Mouse (Mus musculus) hematopoietic stem cell, adult 5-6 weeks (primary cell): ENCODE data around the gene Twf1. TPM values are rescaled to one million over a fixed set of nuclear protein-coding genes. Genes with fewer than 3 reads are reported as not detected.

ENCODE experiments used
- ATAC-seq, 2 experiments: fragments of 125-278 bp in 1 of 2; replicated peaks in 1 of 2; 2 replicates each; pipeline ENCODE4 v1.8.0; 2016 to 2017; ENCODE audit warnings: inconsistent platforms in 2 of 2, mild to moderate bottlenecking in 2 of 2, moderate number of reproducible peaks in 2 of 2, low read depth in 1 of 2, moderate TSS enrichment in 1 of 2; ENCODE audit not compliant: low FRiP score in 2 of 2, poor library complexity in 2 of 2, severe bottlenecking in 2 of 2, insufficient read depth in 1 of 2, low TSS enrichment in 1 of 2
- total RNA-seq: library from RNA; stranded (forward); fragments of 172-1452, 232-1000 nt; gene quantifications from 2 replicates; pipeline ENCODE4 v1.2.3, GENCODE M21; 2017

The Twf1 gene
- total RNA-seq, 1 experiment from 2014 or later: 34.8 TPM

DNA sequence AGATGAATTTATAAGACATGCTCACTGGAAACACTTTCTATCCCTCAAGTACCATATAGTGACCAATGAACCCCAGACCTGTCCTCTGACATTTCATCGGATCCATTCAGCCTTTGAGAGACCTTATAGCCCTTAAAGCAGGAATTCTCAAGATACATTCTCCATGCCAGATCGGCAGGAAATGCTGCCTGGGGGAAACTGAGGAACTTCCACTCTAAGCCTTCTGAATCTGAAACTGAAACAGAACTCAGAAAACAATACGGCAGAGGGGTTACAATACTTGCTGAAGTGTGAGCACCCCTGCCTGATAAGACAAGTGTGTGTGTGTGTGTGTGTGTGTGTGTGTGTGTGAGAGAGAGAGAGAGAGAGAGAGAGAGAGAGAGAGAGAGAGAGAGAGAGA, 50.4 kb downstream of the Twf1 start:
- no peak for ATAC-seq

DNA sequence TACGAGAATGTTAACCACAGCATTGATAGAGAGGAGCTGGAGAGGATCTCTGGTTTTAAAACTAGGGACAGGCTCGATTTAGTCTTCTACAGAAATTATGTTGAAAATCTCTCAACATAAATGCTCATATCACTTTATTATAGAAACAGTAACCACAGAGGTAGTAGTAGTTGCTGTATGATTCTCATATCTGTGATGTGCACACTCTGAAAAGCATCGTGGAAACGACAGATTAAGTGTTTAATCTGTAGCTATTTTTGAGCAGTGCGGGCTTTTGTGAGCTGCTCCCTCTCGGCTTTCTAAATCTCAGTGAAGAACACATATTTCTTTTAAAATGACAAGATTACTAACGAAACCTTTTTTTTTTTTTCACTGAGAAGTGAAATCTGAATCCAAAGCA, 54.2 kb downstream of the Twf1 start:
- no peak for ATAC-seq

DNA sequence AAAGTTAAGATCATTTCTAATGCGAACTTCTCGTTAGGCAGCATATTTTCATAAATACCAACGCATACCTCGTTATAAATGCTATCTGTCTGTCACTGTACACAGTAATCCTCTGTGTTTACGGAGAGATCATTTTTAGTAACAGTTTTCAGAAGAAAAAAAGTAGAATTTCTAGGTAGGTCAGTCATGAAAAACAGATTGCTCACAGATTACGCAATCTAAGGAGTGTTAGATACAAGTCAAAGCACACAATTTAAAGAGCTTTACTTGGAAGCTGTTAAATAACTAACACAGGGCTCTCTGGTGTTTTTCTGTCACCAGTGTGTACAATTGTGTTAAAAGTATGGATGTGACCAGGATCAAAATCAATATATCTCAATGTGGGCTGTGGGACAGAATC, 56.7 kb downstream of the Twf1 start:
- ATAC-seq: no peak

DNA sequence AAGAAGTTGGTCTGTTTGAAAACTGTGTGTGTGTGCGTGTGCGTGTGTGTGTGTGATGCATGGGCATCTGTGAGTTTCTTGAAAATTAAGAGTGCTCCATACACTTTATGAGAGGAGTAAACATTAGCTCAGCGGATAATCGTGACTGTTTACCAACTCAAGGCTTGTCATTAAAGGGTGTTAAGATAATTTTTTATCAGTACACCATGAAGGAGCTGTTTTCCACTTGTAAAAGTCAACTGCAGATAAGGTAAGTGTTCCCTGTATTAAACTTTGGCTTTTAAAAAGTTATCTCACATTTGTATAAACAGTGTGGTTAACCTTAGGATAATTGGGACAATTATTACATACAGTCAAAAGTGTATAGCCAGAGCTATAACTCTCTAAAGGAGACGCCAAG, 57.4 kb downstream of the Twf1 start:
- ATAC-seq: no peak

DNA sequence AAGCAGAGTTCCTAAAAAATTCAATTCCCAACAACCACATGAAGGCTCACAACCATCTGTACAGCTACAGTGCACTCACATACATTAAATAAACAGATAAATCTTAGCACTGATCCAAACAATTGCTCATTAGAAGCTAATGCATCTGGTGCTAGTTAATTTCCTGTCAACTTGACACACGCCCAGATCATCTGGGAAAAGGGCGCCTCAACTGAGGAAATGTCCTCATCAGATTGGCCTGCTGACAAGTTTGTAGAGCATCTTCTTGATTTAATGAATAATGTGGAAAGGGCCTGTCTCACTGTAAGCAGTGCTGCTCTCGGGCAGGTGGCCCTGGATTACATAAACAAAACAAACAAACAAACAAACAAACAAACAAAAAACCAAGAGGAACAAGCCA, 59.2 kb downstream of the Twf1 start:
- no peak for ATAC-seq

Other genes starting within 250 kb of the Twf1 start
- gene Adamts20, start 124.5 kb downstream of the Twf1 start, total RNA-seq: not detected in 2 replicates
- gene Pus7l, start 46.3 kb downstream of the Twf1 start, total RNA-seq: 15.3 and 15.9 TPM in 2 replicates
- 23.5 and 29.9 TPM in 2 replicates for gene Irak4, start 46.2 kb downstream of the Twf1 start, total RNA-seq
- gene Tmem117, start 39.3 kb upstream of the Twf1 start, total RNA-seq: 0.38 TPM in 1 of 2 replicates, not detected in the other